Mouse (Mus musculus) lung, postnatal 36 days (tissue): ENCODE measurements at regions not wholly inside any gene's neighbourhood (a gene's known extent, or its start where the extent isn't known, plus 50 kb on each side); places are given as distances from the start of the nearest gene placed in this dataset.
"Not testable (repeated sequence)": the region's sequence is repeated elsewhere in the genome, so short reads cannot be mapped to it uniquely, and the experiment has no call there.

Source experiments
- DNase-seq: peaks from one replicate; pipeline ENCODE4 v3.0.0; 2022; ENCODE audit warnings: mixed read lengths

- no peak for DNase-seq
Observed at GRCm38 (mm10) chr3:98968811-98969210, 75.8 kb upstream of the Hao2 start.

GRCm38 (mm10) chr3:98975777-98976176 is 82.7 kb upstream of the Hao2 start:
- peak; percentile 43 for DNase-seq

- no peak for DNase-seq
Observed at GRCm38 (mm10) chr3:98982787-98983186, 89.7 kb upstream of the Hao2 start.

- DNase-seq: not testable (repeated sequence)
Observed at GRCm38 (mm10) chr3:98987266-98987665, 94.2 kb upstream of the Hao2 start.

- no peak for DNase-seq
Observed at GRCm38 (mm10) chr3:98990801-98991200, 97.8 kb upstream of the Hao2 start.

- no peak for DNase-seq
Observed at GRCm38 (mm10) chr3:98991276-98991675, 98.2 kb upstream of the Hao2 start.

- DNase-seq: no peak
Observed at GRCm38 (mm10) chr3:98994086-98994485, 101.0 kb upstream of the Hao2 start.

GRCm38 (mm10) chr3:99030636-99031035 is 110.2 kb upstream of the Wars2 start:
- no peak for DNase-seq

GRCm38 (mm10) chr3:99046190-99046589 is 94.7 kb upstream of the Wars2 start:
- DNase-seq: no peak

- DNase-seq: no peak
Observed at GRCm38 (mm10) chr3:99047156-99047555, 93.7 kb upstream of the Wars2 start.

GRCm38 (mm10) chr3:99049305-99049704 is 91.6 kb upstream of the Wars2 start:
- DNase-seq: no peak

- no peak for DNase-seq
Observed at GRCm38 (mm10) chr3:99052176-99052575, 88.7 kb upstream of the Wars2 start.

GRCm38 (mm10) chr3:99067168-99067567 is 73.7 kb upstream of the Wars2 start:
- no peak for DNase-seq
